Mouse (Mus musculus): ENCODE results near the gene Atp6v0a1.

The Atp6v0a1 gene

GRCm38 (mm10) chr11:101055418-101055817 is 46.2 kb downstream of the Atp6v0a1 start:
- intact Hi-C loops (cut with DNase I) = no loop called here

GRCm38 (mm10) chr11:101056885-101057284 is 47.6 kb downstream of the Atp6v0a1 start:
- intact Hi-C loops (cut with DNase I) = no loop called here

GRCm38 (mm10) chr11:101057860-101058259 is 48.6 kb downstream of the Atp6v0a1 start:
- intact Hi-C loops (cut with DNase I) = loop anchor here (2.0 kb wide), 1 partner anchor 75 kb away; no protein-coding TSS in a partner anchor

GRCm38 (mm10) chr11:101058726-101059125 is 49.5 kb downstream of the Atp6v0a1 start:
- intact Hi-C loops (cut with DNase I) = loop anchor here (2.0 kb wide), 1 partner anchor 76 kb away; no protein-coding TSS in a partner anchor

GRCm38 (mm10) chr11:101059473-101059872 is 50.2 kb downstream of the Atp6v0a1 start:
- intact Hi-C loops (cut with DNase I) = loop anchor here (2.0 kb wide), 1 partner anchor 77 kb away; no protein-coding TSS in a partner anchor

- intact Hi-C loops (cut with DNase I) = no loop called here
Measured at GRCm38 (mm10) chr11:101060126-101060525, 50.9 kb downstream of the Atp6v0a1 start.

GRCm38 (mm10) chr11:101061049-101061448 is 51.8 kb downstream of the Atp6v0a1 start:
- intact Hi-C loops (cut with DNase I) = no loop called here

GRCm38 (mm10) chr11:101062165-101062884 is 53.1 kb downstream of the Atp6v0a1 start:
- intact Hi-C loops (cut with DNase I) = no loop called here

- intact Hi-C loops (cut with DNase I) = no loop called here
Measured at GRCm38 (mm10) chr11:101062971-101063675, 53.9 kb downstream of the Atp6v0a1 start.

GRCm38 (mm10) chr11:101063676-101064327 is 54.5 kb downstream of the Atp6v0a1 start:
- intact Hi-C loops (cut with DNase I) = no loop called here

GRCm38 (mm10) chr11:101064462-101064861 is 55.2 kb downstream of the Atp6v0a1 start:
- intact Hi-C loops (cut with DNase I) = no loop called here

- intact Hi-C loops (cut with DNase I) = no loop called here
Measured at GRCm38 (mm10) chr11:101065002-101065401, 55.8 kb downstream of the Atp6v0a1 start.

- intact Hi-C loops (cut with DNase I) = loop anchor here (2.0 kb wide), 1 partner anchor 174 kb away; no protein-coding TSS in a partner anchor
Measured at GRCm38 (mm10) chr11:101066549-101067412, 57.5 kb downstream of the Atp6v0a1 start.

GRCm38 (mm10) chr11:101069391-101070188 is 60.3 kb downstream of the Atp6v0a1 start, which contains the start of gene Naglu:
Gene Naglu, plus strand, starts transcription at chr11:101070012.
- intact Hi-C loops (cut with DNase I) = no loop called here

GRCm38 (mm10) chr11:101070189-101070527 is 60.9 kb downstream of the Atp6v0a1 start:
- intact Hi-C loops (cut with DNase I) = no loop called here

- intact Hi-C loops (cut with DNase I) = no loop called here
Measured at GRCm38 (mm10) chr11:101070987-101071386, 61.7 kb downstream of the Atp6v0a1 start.

- intact Hi-C loops (cut with DNase I) = no loop called here
Measured at GRCm38 (mm10) chr11:101071810-101072428, 62.7 kb downstream of the Atp6v0a1 start.

- intact Hi-C loops (cut with DNase I) = no loop called here
Measured at GRCm38 (mm10) chr11:101078121-101078520, 68.9 kb downstream of the Atp6v0a1 start, which contains the start of gene Hsd17b1. Gene Hsd17b1, plus strand, starts transcription at chr11:101078411.

- intact Hi-C loops (cut with DNase I) = no loop called here
Measured at GRCm38 (mm10) chr11:101079746-101080145, 70.5 kb downstream of the Atp6v0a1 start.

GRCm38 (mm10) chr11:101080421-101080820 is 71.2 kb downstream of the Atp6v0a1 start:
- intact Hi-C loops (cut with DNase I) = no loop called here

All from adrenal gland (tissue).